Mouse (Mus musculus) lung, embryonic 16.5 days (tissue): ENCODE data around the gene Arid4a. TPM values are rescaled to one million over a fixed set of nuclear protein-coding genes. Genes with fewer than 3 reads are reported as not detected.
"Not testable (repeated sequence)": the region's sequence is repeated elsewhere in the genome, so short reads cannot be mapped to it uniquely, and the experiment has no call there.

ENCODE experiments used
- ATAC-seq: fragments of 200-750 bp; cut with Nextera tagmentation; 2 replicates; pipeline ENCODE4 v1.8.0; 2017; ENCODE audit warnings: low read depth, mild to moderate bottlenecking, moderate library complexity
- H3K27ac ChIP-seq: fragments of 300-500 bp; sonication (generic); 2 replicates; pipeline ENCODE4 v1.5.1; 2014; ENCODE audit warnings: mild to moderate bottlenecking, control low read depth, low read length
- H3K27me3 ChIP-seq: fragments of 300-500 bp; sonication (generic); 2 replicates; pipeline ENCODE4 v1.6.1; 2014; ENCODE audit warnings: low read depth, low read length, mixed read lengths; ENCODE audit not compliant: control insufficient read depth, insufficient read depth
- H3K36me3 ChIP-seq: fragments of 300-500 bp; sonication (generic); 2 replicates; pipeline ENCODE4 v1.6.1; 2014; ENCODE audit warnings: low read length; ENCODE audit not compliant: control insufficient read depth, insufficient read depth
- H3K4me1 ChIP-seq: fragments of 300-500 bp; sonication (generic); replicated peaks from 2 replicates; pipeline ENCODE4 v1.6.1; 2014; ENCODE audit warnings: low read length, mixed read lengths; ENCODE audit not compliant: control insufficient read depth, insufficient read depth
- H3K4me2 ChIP-seq: fragments of 300-500 bp; sonication (generic); 2 replicates; pipeline ENCODE4 v1.6.1; 2014; ENCODE audit warnings: low read depth, low read length, control low read depth
- H3K4me3 ChIP-seq: fragments of 300-500 bp; sonication (generic); 2 replicates; pipeline ENCODE4 v1.5.1; 2014; ENCODE audit warnings: mild to moderate bottlenecking, low read length, control low read depth
- H3K9ac ChIP-seq: fragments of 300-500 bp; sonication (generic); 2 replicates; pipeline ENCODE4 v1.6.1; 2014; ENCODE audit warnings: low read length, control low read depth
- H3K9me3 ChIP-seq: fragments of 300-500 bp; sonication (generic); 2 replicates; pipeline ENCODE4 v1.6.1; 2016; ENCODE audit warnings: low read length; ENCODE audit not compliant: control insufficient read depth
- WGBS: fragments of 180-500 bp; shearing (Covaris S2); extraction: QIAGEN DNeasy Blood & Tissue Kit; methylation state at CpG from one replicate; pipeline ENCODE4 v1.1.7; 2014; 5-methylcytosine and 5-hydroxymethylcytosine counted together
- polyA plus RNA-seq: library from polyadenylated mRNA; unstranded; fragments of >200 nt; fragmentation: Nextera tagmentation; extraction: Ambion mirVana; gene quantifications from 2 replicates; pipeline ENCODE4 v1.2.1, GENCODE M21; 2015

Arid4a gene
- polyA plus RNA-seq, 1 experiment from 2014 or later = 44.7 TPM

DNA sequence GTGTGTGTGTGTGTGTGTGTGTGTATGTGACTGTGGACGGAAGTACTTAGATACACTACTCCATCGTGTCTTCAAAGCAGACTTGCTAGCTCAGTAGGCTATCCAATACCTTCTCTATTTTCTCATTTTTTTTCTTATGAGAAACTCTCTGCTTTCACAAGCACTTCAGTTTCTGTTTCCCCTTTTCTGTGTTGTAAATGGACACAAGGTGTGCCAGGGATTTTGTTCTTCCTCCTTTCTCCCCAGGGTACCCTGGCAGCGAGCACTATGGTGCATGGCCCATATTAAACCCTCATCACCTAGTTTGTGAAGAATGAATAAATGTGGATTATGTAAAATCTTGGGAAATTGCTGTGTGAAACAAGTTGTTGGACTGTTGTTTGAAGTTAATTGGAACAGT is 39.7 kb downstream of the Arid4a start:
- 81% methylated on average over 3 of the region's 3 CpGs for WGBS
- H3K9me3 ChIP-seq = no peaks in the 10 kb centered on the region
- no peak for ATAC-seq

DNA sequence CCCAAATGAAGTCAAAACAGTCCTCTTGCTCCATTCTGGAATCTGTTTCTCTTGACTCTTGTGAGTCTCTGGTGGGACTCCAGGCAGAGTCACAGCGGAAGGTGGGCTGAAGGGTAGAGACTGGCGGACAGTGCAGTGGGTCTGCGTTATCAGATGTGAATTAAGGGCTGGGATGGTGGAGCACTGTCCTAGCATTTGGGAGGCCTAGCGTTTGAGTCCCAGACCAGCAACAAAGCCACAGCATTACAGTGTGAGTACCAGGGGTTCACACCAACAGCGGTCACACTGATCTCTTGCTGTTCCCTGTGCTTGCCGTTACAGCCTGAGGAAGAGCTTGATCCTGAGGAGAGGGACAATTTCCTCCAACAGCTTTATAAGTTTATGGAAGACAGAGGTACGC is 44.0 kb downstream of the Arid4a start:
- Histone ChIP-seq H3K9ac (no peak overlapping the region), H3K36me3 (peaks cover 15% of the 10 kb centered on the region), H3K4me3 (no peak overlapping the region), H3K27me3 (no peaks in the 10 kb centered on the region), H3K4me2 (no peak overlapping the region), H3K4me1 (no peaks in the 10 kb centered on the region), H3K27ac (no peak overlapping the region), H3K9me3 (no peaks in the 10 kb centered on the region)
- ATAC-seq = no peak
- 93% methylated on average over 7 of the region's 7 CpGs for WGBS

More for the DNA sequence above, 39.7 kb downstream of the Arid4a start:
- Histone ChIP-seq H3K27me3 (no peaks in the 10 kb centered on the region), H3K4me3 (no peak overlapping the region), H3K36me3 (0 out of 2 replicates have a peak, but pooled peaks cover 3% of the 10 kb centered on the region), H3K4me2 (no peak overlapping the region), H3K27ac (no peak overlapping the region), H3K4me1 (0 out of 2 replicates have a peak, but pooled peaks cover 5% of the 10 kb centered on the region), H3K9ac (no peak overlapping the region)

DNA sequence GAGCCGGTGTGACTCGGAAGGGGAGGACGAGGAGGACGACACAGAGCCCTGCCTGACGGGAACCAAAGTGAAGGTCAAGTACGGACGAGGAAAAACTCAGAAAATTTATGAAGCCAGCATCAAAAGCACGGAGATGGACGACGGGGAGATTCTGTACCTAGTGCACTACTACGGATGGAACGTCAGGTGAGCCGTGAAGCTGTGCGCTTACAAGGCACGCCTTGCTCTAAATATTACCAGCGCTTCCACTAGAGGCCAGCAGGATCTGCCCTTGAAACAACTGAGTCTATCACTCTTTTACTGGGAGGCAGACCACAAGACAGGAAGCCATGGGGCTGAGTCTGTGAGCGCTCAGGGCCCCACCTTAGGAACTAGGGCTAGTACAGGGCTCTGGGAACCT is 54.1 kb downstream of the Arid4a start:
- no peak overlapping the region for H3K9ac ChIP-seq
- H3K36me3 ChIP-seq = peaks cover 52% of the 10 kb centered on the region
- ATAC-seq = no peak
- 90% methylated on average over 17 of the region's 17 CpGs for WGBS
- H3K9me3 ChIP-seq = no peaks in the 10 kb centered on the region
- no peak overlapping the region for H3K4me3 ChIP-seq
- no peak overlapping the region for H3K4me2 ChIP-seq
- no peaks in the 10 kb centered on the region for H3K4me1 ChIP-seq
- H3K27me3 ChIP-seq = no peaks in the 10 kb centered on the region
- no peak overlapping the region for H3K27ac ChIP-seq

DNA sequence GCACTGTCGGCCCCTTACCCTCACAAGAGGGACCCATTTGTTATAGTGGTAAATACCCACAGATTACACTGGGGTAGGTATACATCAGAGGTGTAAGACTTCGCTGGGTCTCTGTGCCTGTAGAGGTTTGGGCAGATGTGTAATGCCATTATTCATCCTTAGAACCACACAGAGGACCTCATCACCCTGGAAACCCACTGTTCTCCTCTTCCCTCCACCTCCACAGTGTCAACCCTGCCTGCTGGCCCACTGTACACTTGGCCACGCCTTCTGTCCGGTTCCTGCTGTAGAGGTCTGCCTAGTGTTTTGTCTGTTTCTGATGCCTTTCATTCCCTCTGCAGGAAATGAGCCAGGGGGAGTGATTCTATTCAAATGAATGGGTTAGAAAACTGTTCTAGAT is 56.3 kb downstream of the Arid4a start:
- Histone ChIP-seq H3K27ac (no peak overlapping the region), H3K27me3 (no peaks in the 10 kb centered on the region), H3K4me1 (no peaks in the 10 kb centered on the region), H3K4me3 (no peak overlapping the region), H3K9me3 (no peaks in the 10 kb centered on the region), H3K4me2 (no peak overlapping the region), H3K36me3 (peaks cover 57% of the 10 kb centered on the region), H3K9ac (no peak overlapping the region)
- WGBS = 91% methylated on average over 4 of the region's 4 CpGs
- no peak for ATAC-seq

- no peak overlapping the region for H3K4me2 ChIP-seq
- ATAC-seq = peak; percentile 66
- H3K27me3 ChIP-seq = no peaks in the 10 kb centered on the region
- H3K4me3 ChIP-seq = no peak overlapping the region
- H3K4me1 ChIP-seq = no peaks in the 10 kb centered on the region
- H3K36me3 ChIP-seq = peaks cover 50% of the 10 kb centered on the region
- no peak overlapping the region for H3K9ac ChIP-seq
- H3K27ac ChIP-seq = no peak overlapping the region
- WGBS = 59% methylated on average over 12 of the region's 12 CpGs
- H3K9me3 ChIP-seq = no peaks in the 10 kb centered on the region
Measured at GRCm38 (mm10) chr12:71073113-71073730, 57.4 kb downstream of the Arid4a start.

GRCm38 (mm10) chr12:71086331-71086730 is 70.5 kb downstream of the Arid4a start:
- Histone ChIP-seq H3K36me3 (no peaks in the 10 kb centered on the region; the same call in 1 of the 2 replicates), H3K9ac (no peak overlapping the region), H3K27me3 (no peaks in the 10 kb centered on the region), H3K27ac (no peak overlapping the region), H3K4me1 (no peaks in the 10 kb centered on the region), H3K9me3 (no peaks in the 10 kb centered on the region), H3K4me3 (no peak overlapping the region), H3K4me2 (no peak overlapping the region)
- WGBS = 80% methylated on average over 8 of the region's 8 CpGs
- no peak for ATAC-seq

GRCm38 (mm10) chr12:71104275-71104674 is 88.5 kb downstream of the Arid4a start:
- WGBS = 76% methylated on average over 4 of the region's 4 CpGs
- H3K36me3 ChIP-seq, H3K4me1 ChIP-seq, H3K4me2 ChIP-seq, ATAC-seq, H3K9ac ChIP-seq, H3K27me3 ChIP-seq, H3K27ac ChIP-seq, H3K4me3 ChIP-seq, H3K9me3 ChIP-seq: not testable (repeated sequence)

DNA sequence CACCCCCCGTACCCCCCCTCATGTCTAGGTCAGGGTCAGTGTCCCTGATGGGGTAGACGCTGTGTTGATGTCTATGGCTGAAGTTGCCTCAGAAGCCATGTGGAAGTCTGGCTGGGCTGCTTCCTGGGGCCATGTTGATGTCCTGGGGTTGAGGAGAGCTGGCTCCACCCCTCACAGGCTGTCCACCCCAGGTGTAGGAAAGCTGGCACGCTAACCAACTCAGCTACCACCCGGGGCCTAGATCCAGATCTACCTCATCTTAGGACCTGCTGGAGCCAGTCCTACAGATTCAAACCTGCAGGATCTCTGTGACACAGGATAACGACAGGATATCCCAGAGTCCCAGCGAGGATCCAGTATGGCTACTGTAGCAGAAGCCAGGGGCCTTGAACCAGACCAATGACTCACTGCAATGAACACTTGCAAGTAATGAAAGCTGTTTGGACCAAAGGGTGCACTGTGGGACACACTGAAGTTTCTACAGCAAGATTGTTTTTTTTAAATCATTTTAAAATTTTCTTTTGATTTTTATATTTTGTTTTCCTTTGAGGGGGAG is 91.5 kb downstream of the Arid4a start:
- no peak for ATAC-seq
- Histone ChIP-seq H3K9me3 (no peaks in the 10 kb centered on the region), H3K36me3 (no peaks in the 10 kb centered on the region), H3K27me3 (no peaks in the 10 kb centered on the region), H3K27ac (no peak overlapping the region), H3K9ac (no peak overlapping the region), H3K4me2 (no peak overlapping the region), H3K4me3 (no peak overlapping the region), H3K4me1 (0 out of 2 replicates have a peak, but pooled peaks cover 4% of the 10 kb centered on the region)
- WGBS = 80% methylated on average over 6 of the region's 6 CpGs

- no peaks in the 10 kb centered on the region for H3K27me3 ChIP-seq
- peak within 1 kb of the TSS; percentile 42 for H3K9ac ChIP-seq
- H3K4me1 ChIP-seq = peaks cover 11% of the 10 kb centered on the region; the same call in 1 of the 2 replicates
- no peaks in the 10 kb centered on the region for H3K36me3 ChIP-seq
- peak within 1 kb of the TSS; percentile 48 for H3K4me2 ChIP-seq
- peak within 1 kb of the TSS; percentile 23 for H3K4me3 ChIP-seq
- peak; percentile 48 for ATAC-seq
- 11% methylated on average over 33 of the region's 33 CpGs for WGBS
- no peak within 1 kb of the TSS for H3K27ac ChIP-seq
- no peaks in the 10 kb centered on the region for H3K9me3 ChIP-seq
Measured at GRCm38 (mm10) chr12:71111331-71111730, 95.5 kb downstream of the Arid4a start, which contains the start of gene Tomm20l. TSS of gene Tomm20l (plus strand) at chr12:71111428.
